In genomic region chr9:65157631-65158030, GRCm38 (mm10) we compare ENCODE assay signal across 22 mouse cellular contexts. TPM values are rescaled to one million over a fixed set of nuclear protein-coding genes. Genes with fewer than 3 reads are reported as not detected.
A peak's percentile ranks its signal among the peaks of the same experiment; 100 is the strongest.
DNase-seq lines count a peak whose midpoint lies in the region; ATAC-seq lines count a peak whose summit lies in the region.
"Had no signal": no experiment of that assay in that cellular context is flagged by ENCODE, and none has a peak within 500 bp of the region (broad histone marks: within the 10 kb centered on the region; RNA-seq: fewer than 3 reads in every experiment).

No protein-coding gene starts in this region.

- no peak for DNase-seq in hindbrain, embryonic 10.5 days (ENCODE audit: low spot score)
- DNase-seq in neural tube, embryonic 11.5 days (ENCODE audit: low spot score), result peak; percentile 23
- peak; percentile 54 for DNase-seq in limb, embryonic 11.5 days (ENCODE audit: low spot score)
- no peak for DNase-seq in left cerebral cortex, postnatal 36 days (ENCODE audit: low spot score in 2 of 2)
- DNase-seq: adrenal gland, adult 8-10 months; cerebellum, adult 11-12 months; cerebellum, postnatal 36 days; gastrocnemius, postnatal 14 days; lung, embryonic 14.5 days; lung, postnatal 4 days; right cerebral cortex, postnatal 25 days had no signal

- H3K9ac ChIP-seq in forebrain, embryonic 12.5 days, result no peak overlapping the region
- H3K9ac ChIP-seq in forebrain, embryonic 15.5 days (replicated peaks), result no peak overlapping the region
- H3K9ac ChIP-seq in hindbrain, embryonic 16.5 days (ENCODE audit: low read depth, low read length), result no peak overlapping the region
- H3K9ac ChIP-seq in neural tube, embryonic 11.5 days (ENCODE audit: low read length), result no peak overlapping the region
- no peak overlapping the region for H3K9ac ChIP-seq in neural tube, embryonic 15.5 days (replicated peaks)
- H3K9ac ChIP-seq in limb, embryonic 11.5 days (ENCODE audit: low read length), result no peak overlapping the region
- H3K9ac ChIP-seq: embryonic facial prominence, embryonic 15.5 days; heart, embryonic 15.5 days; kidney, embryonic 15.5 days; lung, embryonic 14.5 days had no signal

- WGBS in forebrain, embryonic 12.5 days, result 35% methylated on average over 6 of the region's 6 CpGs
- 59% methylated on average over 6 of the region's 6 CpGs for WGBS in forebrain, embryonic 15.5 days
- 33% methylated on average over 6 of the region's 6 CpGs for WGBS in hindbrain, embryonic 10.5 days
- WGBS in hindbrain, embryonic 16.5 days, result 49% methylated on average over 6 of the region's 6 CpGs
- 51% methylated on average over 6 of the region's 6 CpGs for WGBS in neural tube, embryonic 11.5 days
- 61% methylated on average over 6 of the region's 6 CpGs for WGBS in neural tube, embryonic 15.5 days
- WGBS in limb, embryonic 11.5 days, result 24% methylated on average over 6 of the region's 6 CpGs

- no peaks in the 10 kb centered on the region for H3K9me3 ChIP-seq in forebrain, embryonic 12.5 days
- H3K9me3 ChIP-seq in forebrain, embryonic 15.5 days, result no peaks in the 10 kb centered on the region
- no peaks in the 10 kb centered on the region for H3K9me3 ChIP-seq in hindbrain, embryonic 10.5 days
- H3K9me3 ChIP-seq in hindbrain, embryonic 16.5 days (ENCODE audit: control insufficient read depth, low read length), result no peaks in the 10 kb centered on the region
- no peaks in the 10 kb centered on the region for H3K9me3 ChIP-seq in neural tube, embryonic 11.5 days (ENCODE audit: control insufficient read depth, low read length)
- H3K9me3 ChIP-seq in neural tube, embryonic 15.5 days (replicated peaks), result no peaks in the 10 kb centered on the region
- H3K9me3 ChIP-seq in limb, embryonic 11.5 days (ENCODE audit: control insufficient read depth, low read length), result no peaks in the 10 kb centered on the region
- H3K9me3 ChIP-seq: embryonic facial prominence, embryonic 15.5 days; heart, embryonic 15.5 days; kidney, embryonic 15.5 days had no signal

- H3K4me2 ChIP-seq in forebrain, embryonic 12.5 days, result no peak overlapping the region
- no peak overlapping the region for H3K4me2 ChIP-seq in forebrain, embryonic 15.5 days (replicated peaks)
- no peak overlapping the region for H3K4me2 ChIP-seq in hindbrain, embryonic 16.5 days (ENCODE audit: low read length)
- no peak overlapping the region for H3K4me2 ChIP-seq in neural tube, embryonic 11.5 days (ENCODE audit: low read depth)
- H3K4me2 ChIP-seq in neural tube, embryonic 15.5 days, result no peak overlapping the region
- no peak overlapping the region for H3K4me2 ChIP-seq in limb, embryonic 11.5 days (ENCODE audit: low read depth, severe bottlenecking)
- H3K4me2 ChIP-seq: embryonic facial prominence, embryonic 15.5 days; kidney, embryonic 15.5 days; liver, embryonic 11.5 days; lung, embryonic 14.5 days had no signal

- H3K27me3 ChIP-seq in forebrain, embryonic 12.5 days, result no peaks in the 10 kb centered on the region
- no peaks in the 10 kb centered on the region for H3K27me3 ChIP-seq in forebrain, embryonic 15.5 days
- H3K27me3 ChIP-seq in hindbrain, embryonic 10.5 days (ENCODE audit: insufficient read depth, poor library complexity, severe bottlenecking), result 0 out of 2 replicates have a peak, but pooled peaks cover under 1% of the 10 kb centered on the region
- H3K27me3 ChIP-seq in hindbrain, embryonic 16.5 days (replicated peaks; ENCODE audit: control insufficient read depth, insufficient read depth, low read length), result no peaks in the 10 kb centered on the region; the same call in 1 of the 2 replicates
- no peaks in the 10 kb centered on the region for H3K27me3 ChIP-seq in neural tube, embryonic 11.5 days (ENCODE audit: control insufficient read depth, insufficient read depth, low read length)
- H3K27me3 ChIP-seq in neural tube, embryonic 15.5 days (replicated peaks), result no peaks in the 10 kb centered on the region
- no peaks in the 10 kb centered on the region for H3K27me3 ChIP-seq in limb, embryonic 11.5 days (ENCODE audit: control insufficient read depth, insufficient read depth, low read length)

- no peak overlapping the region for H3K4me3 ChIP-seq in forebrain, embryonic 12.5 days (replicated peaks)
- H3K4me3 ChIP-seq in forebrain, embryonic 15.5 days, result no peak overlapping the region
- H3K4me3 ChIP-seq in hindbrain, embryonic 10.5 days, result no peak overlapping the region
- no peak overlapping the region for H3K4me3 ChIP-seq in hindbrain, embryonic 16.5 days (ENCODE audit: low read length)
- no peak overlapping the region for H3K4me3 ChIP-seq in neural tube, embryonic 11.5 days (ENCODE audit: low read depth, low read length)
- H3K4me3 ChIP-seq in neural tube, embryonic 15.5 days (replicated peaks), result no peak overlapping the region
- no peak overlapping the region for H3K4me3 ChIP-seq in limb, embryonic 11.5 days (ENCODE audit: low read depth, low read length)
- H3K4me3 ChIP-seq: embryonic facial prominence, embryonic 15.5 days; heart, embryonic 15.5 days; kidney, embryonic 15.5 days had no signal

- intact Hi-C loops in left cerebral cortex, postnatal 36 days (cut with DNase I), result no loop called here

- H3K4me1 ChIP-seq in forebrain, embryonic 12.5 days, result peaks cover 98% of the 10 kb centered on the region
- peaks cover 54% of the 10 kb centered on the region for H3K4me1 ChIP-seq in forebrain, embryonic 15.5 days
- H3K4me1 ChIP-seq in hindbrain, embryonic 10.5 days (replicated peaks), result peaks cover 99% of the 10 kb centered on the region
- peaks cover 25% of the 10 kb centered on the region for H3K4me1 ChIP-seq in hindbrain, embryonic 16.5 days (ENCODE audit: control insufficient read depth, insufficient read depth, low read depth, low read length)
- peaks cover 86% of the 10 kb centered on the region for H3K4me1 ChIP-seq in neural tube, embryonic 11.5 days (ENCODE audit: control insufficient read depth, insufficient read depth, low read length)
- H3K4me1 ChIP-seq in neural tube, embryonic 15.5 days, result peaks cover 72% of the 10 kb centered on the region
- peaks cover 61% of the 10 kb centered on the region for H3K4me1 ChIP-seq in limb, embryonic 11.5 days (ENCODE audit: control insufficient read depth, insufficient read depth, low read length)

- H3K36me3 ChIP-seq in forebrain, embryonic 12.5 days (replicated peaks), result peaks cover 29% of the 10 kb centered on the region
- no peaks in the 10 kb centered on the region for H3K36me3 ChIP-seq in forebrain, embryonic 15.5 days
- peaks cover 77% of the 10 kb centered on the region for H3K36me3 ChIP-seq in hindbrain, embryonic 10.5 days
- H3K36me3 ChIP-seq in hindbrain, embryonic 16.5 days (ENCODE audit: control insufficient read depth, insufficient read depth, low read length), result no peaks in the 10 kb centered on the region
- no peaks in the 10 kb centered on the region; the same call in 1 of the 2 replicates for H3K36me3 ChIP-seq in neural tube, embryonic 11.5 days (ENCODE audit: control insufficient read depth, insufficient read depth, low read length)
- no peaks in the 10 kb centered on the region for H3K36me3 ChIP-seq in neural tube, embryonic 15.5 days
- no peaks in the 10 kb centered on the region for H3K36me3 ChIP-seq in limb, embryonic 11.5 days (ENCODE audit: control insufficient read depth, insufficient read depth, low read length)
- H3K36me3 ChIP-seq: embryonic facial prominence, embryonic 15.5 days; heart, embryonic 15.5 days; kidney, embryonic 15.5 days had no signal

- ATAC-seq in forebrain, embryonic 12.5 days (ENCODE audit: low FRiP score), result no peak
- ATAC-seq in forebrain, embryonic 15.5 days (replicated peaks), result no peak
- no peak for ATAC-seq in hindbrain, embryonic 16.5 days
- no peak for ATAC-seq in neural tube, embryonic 11.5 days (ENCODE audit: insufficient read depth, low FRiP score, low TSS enrichment)
- no peak for ATAC-seq in neural tube, embryonic 15.5 days (ENCODE audit: low FRiP score)
- no peak for ATAC-seq in limb, embryonic 11.5 days (ENCODE audit: insufficient number of reproducible peaks, low FRiP score, low TSS enrichment, low read depth)
- ATAC-seq: intestine, embryonic 16.5 days had no signal

- H3K27ac ChIP-seq in forebrain, embryonic 12.5 days, result peak overlapping the region; percentile 81
- H3K27ac ChIP-seq in forebrain, embryonic 15.5 days (replicated peaks), result no peak overlapping the region
- H3K27ac ChIP-seq in hindbrain, embryonic 10.5 days, result peak overlapping the region; percentile 86
- no peak overlapping the region for H3K27ac ChIP-seq in hindbrain, embryonic 16.5 days (ENCODE audit: low read depth, low read length)
- no peak overlapping the region; the same call in 1 of the 2 replicates for H3K27ac ChIP-seq in neural tube, embryonic 11.5 days (ENCODE audit: low read depth, low read length)
- H3K27ac ChIP-seq in neural tube, embryonic 15.5 days (replicated peaks), result no peak overlapping the region; the same call in 1 of the 2 replicates
- no peak overlapping the region for H3K27ac ChIP-seq in limb, embryonic 11.5 days (replicated peaks; ENCODE audit: low read depth, low read length)
- H3K27ac ChIP-seq: embryonic facial prominence, embryonic 15.5 days; heart, embryonic 15.5 days; kidney, embryonic 15.5 days had no signal

RNA-seq across cellular contexts. Expression of gene Igdcc3, which starts 16.6 kb away (rescaled TPM):
- 40.0 and 40.8 TPM in 2 replicates for polyA plus RNA-seq in forebrain, embryonic 12.5 days (2016; fragmentation: Nextera tagmentation; extraction: Ambion mirVana)
- polyA plus RNA-seq in forebrain, embryonic 15.5 days (2015; fragmentation: Nextera tagmentation; extraction: Ambion mirVana), result 9.6 and 9.8 TPM in 2 replicates
- polyA plus RNA-seq in hindbrain, embryonic 10.5 days (2016; fragmentation: Nextera tagmentation; extraction: Ambion mirVana), result 218 and 357 TPM in 2 replicates
- polyA plus RNA-seq in hindbrain, embryonic 16.5 days (2015; fragmentation: Nextera tagmentation; extraction: Ambion mirVana), result 4.4 and 9.0 TPM in 2 replicates
- polyA plus RNA-seq in neural tube, embryonic 11.5 days (2014; fragmentation: Nextera tagmentation; extraction: Ambion mirVana), result 60.7 and 71.9 TPM in 2 replicates
- 7.9 and 8.9 TPM in 2 replicates for polyA plus RNA-seq in neural tube, embryonic 15.5 days (2015; fragmentation: Nextera tagmentation; extraction: Ambion mirVana)
- 44.5 and 46.2 TPM in 2 replicates for polyA plus RNA-seq in limb, embryonic 11.5 days (2014; fragmentation: Nextera tagmentation; extraction: Ambion mirVana)
- 1 to 10 TPM; 2.0 to 2.3 TPM for total RNA-seq in left cerebral cortex, postnatal 36 days (2021)
- polyA plus RNA-seq: large intestine, adult 2 months; thymus, postnatal 0 days had no signal

RNA-seq across cellular contexts. Expression of gene Parp16, which starts 37.5 kb away (rescaled TPM):
- 5.7 and 5.9 TPM in 2 replicates for polyA plus RNA-seq in forebrain, embryonic 12.5 days (2016; fragmentation: Nextera tagmentation; extraction: Ambion mirVana)
- polyA plus RNA-seq in forebrain, embryonic 15.5 days (2015; fragmentation: Nextera tagmentation; extraction: Ambion mirVana), result 4.9 and 5.1 TPM in 2 replicates
- polyA plus RNA-seq in hindbrain, embryonic 10.5 days (2016; fragmentation: Nextera tagmentation; extraction: Ambion mirVana), result 7.7 and 8.0 TPM in 2 replicates
- polyA plus RNA-seq in hindbrain, embryonic 16.5 days (2015; fragmentation: Nextera tagmentation; extraction: Ambion mirVana), result 7.7 and 8.3 TPM in 2 replicates
- 4.9 and 6.1 TPM in 2 replicates for polyA plus RNA-seq in neural tube, embryonic 11.5 days (2014; fragmentation: Nextera tagmentation; extraction: Ambion mirVana)
- 6.4 and 8.9 TPM in 2 replicates for polyA plus RNA-seq in neural tube, embryonic 15.5 days (2015; fragmentation: Nextera tagmentation; extraction: Ambion mirVana)
- 7.2 and 8.2 TPM in 2 replicates for polyA plus RNA-seq in limb, embryonic 11.5 days (2014; fragmentation: Nextera tagmentation; extraction: Ambion mirVana)
- total RNA-seq in left cerebral cortex, postnatal 36 days (2021), result 1 to 10 TPM; 2.5 to 4.2 TPM

RNA-seq across cellular contexts. Expression of gene Igdcc4, which starts 56.3 kb away (rescaled TPM):
- 14.1 and 14.4 TPM in 2 replicates for polyA plus RNA-seq in forebrain, embryonic 12.5 days (2016; fragmentation: Nextera tagmentation; extraction: Ambion mirVana)
- 13.0 and 14.6 TPM in 2 replicates for polyA plus RNA-seq in forebrain, embryonic 15.5 days (2015; fragmentation: Nextera tagmentation; extraction: Ambion mirVana)
- 8.3 and 10.4 TPM in 2 replicates for polyA plus RNA-seq in hindbrain, embryonic 10.5 days (2016; fragmentation: Nextera tagmentation; extraction: Ambion mirVana)
- 12.8 and 17.7 TPM in 2 replicates for polyA plus RNA-seq in hindbrain, embryonic 16.5 days (2015; fragmentation: Nextera tagmentation; extraction: Ambion mirVana)
- 12.3 and 14.1 TPM in 2 replicates for polyA plus RNA-seq in neural tube, embryonic 11.5 days (2014; fragmentation: Nextera tagmentation; extraction: Ambion mirVana)
- polyA plus RNA-seq in neural tube, embryonic 15.5 days (2015; fragmentation: Nextera tagmentation; extraction: Ambion mirVana), result 15.1 and 17.8 TPM in 2 replicates
- polyA plus RNA-seq in limb, embryonic 11.5 days (2014; fragmentation: Nextera tagmentation; extraction: Ambion mirVana), result 13.5 and 15.0 TPM in 2 replicates
- total RNA-seq in left cerebral cortex, postnatal 36 days (2021), result 10 to 100 TPM; 24.9 to 30.8 TPM

Comparison
In these comparisons a context has a peak if more than half of its experiments do, and no peak if none do; other contexts are left out.
1. H3K27ac ChIP-seq: peak in forebrain, embryonic 12.5 days (single experiment) and hindbrain, embryonic 10.5 days (single experiment); none in forebrain, embryonic 15.5 days (single experiment), hindbrain, embryonic 16.5 days (single experiment), neural tube, embryonic 11.5 days (single experiment), neural tube, embryonic 15.5 days (single experiment) and limb, embryonic 11.5 days (single experiment).
2. DNase-seq: peak in neural tube, embryonic 11.5 days (single experiment) and limb, embryonic 11.5 days (single experiment); none in hindbrain, embryonic 10.5 days (single experiment) and left cerebral cortex, postnatal 36 days (0 of 2).